Mouse (Mus musculus) megakaryocyte, embryonic 14.5 days (primary cell): ENCODE measurements around the gene Muc5b.

ENCODE experiments used
- FLI1 ChIP-seq: IDR thresholded peaks from 2 replicates; pipeline ENCODE4 v1.6.1; 2012; ENCODE audit warnings: low read length, inconsistent platforms, mixed read lengths
- GATA1 ChIP-seq: IDR thresholded peaks from 3 replicates; pipeline ENCODE4 v1.6.1; 2012; ENCODE audit warnings: mixed read lengths, low read length, inconsistent platforms, borderline replicate concordance

DNA sequence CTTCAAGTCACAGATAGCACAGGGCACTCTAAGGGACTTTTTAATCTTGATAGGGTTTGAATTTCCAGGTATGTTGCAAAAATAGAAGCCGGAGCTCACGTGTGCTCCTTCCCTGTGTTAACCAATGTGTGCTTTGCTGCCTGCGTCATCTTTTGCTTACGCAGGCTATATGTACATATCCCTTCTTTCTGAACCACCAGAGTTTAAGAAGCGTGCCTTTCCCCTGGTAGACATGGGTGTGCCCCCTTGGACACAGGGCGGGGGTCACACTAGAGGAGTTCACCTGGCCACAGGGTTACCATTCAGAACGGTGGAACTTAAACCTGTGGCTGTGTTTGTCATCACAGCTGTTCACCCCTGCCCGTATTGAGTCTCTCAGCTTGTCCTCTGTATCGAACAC is 14.5 kb upstream of the Muc5b start:
- TF ChIP-seq GATA1 (no peak), FLI1 (no peak)
